Mouse (Mus musculus): ENCODE data around the gene Fkbp4. TPM values are rescaled to one million over a fixed set of nuclear protein-coding genes. Genes with fewer than 3 reads are reported as not detected.

Fkbp4 gene
- total RNA-seq (2021): 100 to 1,000 TPM; 124 to 128 TPM
- long read RNA-seq, experiment 1, transcript Fkbp4-201 (10 exons, 2,217 nt): major isoform, 289 of 327 reads
- long read RNA-seq, experiment 1, partial matches to known transcripts: 25 of 327 reads
- long read RNA-seq, experiment 1, other reads (novel, unspliced or antisense): 12 of 327 reads
- long read RNA-seq, experiment 2, transcript Fkbp4-201 (10 exons, 2,217 nt): major isoform, 209 of 241 reads
- long read RNA-seq, experiment 2, partial matches to known transcripts: 7 of 241 reads
- long read RNA-seq, experiment 2, other reads (novel, unspliced or antisense): 24 of 241 reads

GRCm38 (mm10) chr6:128438317-128438870 is at the start of gene Fkbp4:
Gene Fkbp4 (minus strand): TSS chr6:128438677.
- peak; percentile 91 to 96 for DNase-seq (ENCODE audit: low spot score in 2 of 2)

GRCm38 (mm10) chr6:128487736-128488135 is 49.3 kb upstream of the Fkbp4 start:
- no peak for DNase-seq (ENCODE audit: low spot score in 2 of 2)

GRCm38 (mm10) chr6:128479463-128480454 is 41.3 kb upstream of the Fkbp4 start:
- peak; percentile 97 to 100 for DNase-seq (ENCODE audit: low spot score in 2 of 2)

- DNase-seq (ENCODE audit: low spot score in 2 of 2): no peak
These were observed 39.0 kb upstream of the Fkbp4 start for GRCm38 (mm10) chr6:128477495-128477894.

- no peak for DNase-seq (ENCODE audit: low spot score in 2 of 2)
These were observed 35.6 kb upstream of the Fkbp4 start for GRCm38 (mm10) chr6:128474112-128474511.

- no peak for DNase-seq (ENCODE audit: low spot score in 2 of 2)
These were observed 31.0 kb upstream of the Fkbp4 start for GRCm38 (mm10) chr6:128469451-128469850.

GRCm38 (mm10) chr6:128467298-128467697 is 28.8 kb upstream of the Fkbp4 start:
- no peak for DNase-seq (ENCODE audit: low spot score in 2 of 2)

GRCm38 (mm10) chr6:128466563-128466962 is 28.1 kb upstream of the Fkbp4 start:
- DNase-seq (ENCODE audit: low spot score in 2 of 2): no peak

- DNase-seq (ENCODE audit: low spot score in 2 of 2): no peak
These were observed 27.6 kb upstream of the Fkbp4 start for GRCm38 (mm10) chr6:128466043-128466442.

GRCm38 (mm10) chr6:128464996-128465395 is 26.5 kb upstream of the Fkbp4 start:
- no peak for DNase-seq (ENCODE audit: low spot score in 2 of 2)

- no peak for DNase-seq (ENCODE audit: low spot score in 2 of 2)
These were observed 23.1 kb upstream of the Fkbp4 start for GRCm38 (mm10) chr6:128461606-128462005.

GRCm38 (mm10) chr6:128460729-128461503 is 22.4 kb upstream of the Fkbp4 start:
- no peak for DNase-seq (ENCODE audit: low spot score in 2 of 2)

- DNase-seq (ENCODE audit: low spot score in 2 of 2): no peak
These were observed 21.8 kb upstream of the Fkbp4 start for GRCm38 (mm10) chr6:128460321-128460720.

- DNase-seq (ENCODE audit: low spot score in 2 of 2): no peak
These were observed 18.7 kb upstream of the Fkbp4 start for GRCm38 (mm10) chr6:128457186-128457585.

GRCm38 (mm10) chr6:128455835-128456605 is 17.5 kb upstream of the Fkbp4 start:
- peak; percentile 35 to 55 for DNase-seq (ENCODE audit: low spot score in 2 of 2)

- DNase-seq (ENCODE audit: low spot score in 2 of 2): no peak
These were observed 8.6 kb upstream of the Fkbp4 start for GRCm38 (mm10) chr6:128447063-128447462.

GRCm38 (mm10) chr6:128445761-128446535 is 7.5 kb upstream of the Fkbp4 start:
- DNase-seq (ENCODE audit: low spot score in 2 of 2): peak; percentile 50 to 63

- DNase-seq (ENCODE audit: low spot score in 2 of 2): no peak
These were observed 1.8 kb upstream of the Fkbp4 start for GRCm38 (mm10) chr6:128440238-128440637.

GRCm38 (mm10) chr6:128438871-128439341 is 429 bp upstream of the Fkbp4 start:
- DNase-seq (ENCODE audit: low spot score in 2 of 2): no peak

All from left cerebral cortex, adult 18-20 months (tissue).